Mouse (Mus musculus): ENCODE results near the gene Gm20388. TPM values are rescaled to one million over a fixed set of nuclear protein-coding genes. Genes with fewer than 3 reads are reported as not detected.

The Gm20388 gene
- polyA plus RNA-seq, 1 experiment from 2014 or later: 7.4 TPM

DNA sequence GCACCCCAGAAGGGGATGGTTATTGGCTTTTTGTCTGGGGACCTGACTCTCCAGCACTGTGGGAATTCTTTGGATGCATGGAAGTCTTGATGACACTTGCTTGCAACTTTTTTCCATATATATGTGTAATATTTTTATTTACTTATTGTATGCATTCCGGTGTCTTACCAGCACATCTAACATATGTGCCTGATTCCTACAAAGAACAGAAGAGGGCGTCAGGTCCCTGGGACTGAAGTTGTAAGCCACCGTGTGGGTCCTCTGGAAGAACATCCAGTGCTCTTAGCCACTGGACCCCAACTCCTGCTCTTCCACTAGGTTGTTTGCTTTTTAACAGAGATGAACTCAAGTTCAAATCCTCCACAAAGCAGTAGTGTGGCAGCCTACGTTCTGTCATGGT is 459.8 kb downstream of the Gm20388 start:
- Histone ChIP-seq H3K36me3 (no peaks in the 10 kb centered on the region), H3K4me1 (peaks cover 85% of the 10 kb centered on the region), H3K27ac (peak overlapping the region; percentile 82), H3K9me3 (replicated peaks) (no peaks in the 10 kb centered on the region), H3K4me2 (no peak overlapping the region), H3K9ac (no peak overlapping the region), H3K4me3 (replicated peaks) (no peak overlapping the region), H3K27me3 (no peaks in the 10 kb centered on the region)
- WGBS: 69% methylated on average over 4 of the region's 4 CpGs
- ATAC-seq (replicated peaks; ENCODE audit: low FRiP score): no peak

GRCm38 (mm10) chr8:120371146-120371545 is 460.5 kb downstream of the Gm20388 start:
- peaks cover 86% of the 10 kb centered on the region for H3K4me1 ChIP-seq
- H3K4me2 ChIP-seq: no peak overlapping the region
- no peak for ATAC-seq (replicated peaks; ENCODE audit: low FRiP score)
- H3K27me3 ChIP-seq: no peaks in the 10 kb centered on the region
- H3K36me3 ChIP-seq: no peaks in the 10 kb centered on the region
- no peak overlapping the region for H3K27ac ChIP-seq
- WGBS: 65% methylated on average over 5 of the region's 5 CpGs
- no peak overlapping the region for H3K4me3 ChIP-seq (replicated peaks)
- no peak overlapping the region for H3K9ac ChIP-seq
- no peaks in the 10 kb centered on the region for H3K9me3 ChIP-seq (replicated peaks)

GRCm38 (mm10) chr8:120371725-120372457 is 461.2 kb downstream of the Gm20388 start:
- Histone ChIP-seq H3K4me2 (no peak overlapping the region), H3K9ac (no peak overlapping the region), H3K9me3 (replicated peaks) (no peaks in the 10 kb centered on the region), H3K27ac (no peak overlapping the region), H3K27me3 (no peaks in the 10 kb centered on the region), H3K4me3 (replicated peaks) (no peak overlapping the region), H3K4me1 (peaks cover 89% of the 10 kb centered on the region), H3K36me3 (no peaks in the 10 kb centered on the region)
- ATAC-seq (replicated peaks; ENCODE audit: low FRiP score): peak; percentile 37; the same call in 1 of the 2 replicates
- WGBS: 75% methylated on average over 8 of the region's 8 CpGs

DNA sequence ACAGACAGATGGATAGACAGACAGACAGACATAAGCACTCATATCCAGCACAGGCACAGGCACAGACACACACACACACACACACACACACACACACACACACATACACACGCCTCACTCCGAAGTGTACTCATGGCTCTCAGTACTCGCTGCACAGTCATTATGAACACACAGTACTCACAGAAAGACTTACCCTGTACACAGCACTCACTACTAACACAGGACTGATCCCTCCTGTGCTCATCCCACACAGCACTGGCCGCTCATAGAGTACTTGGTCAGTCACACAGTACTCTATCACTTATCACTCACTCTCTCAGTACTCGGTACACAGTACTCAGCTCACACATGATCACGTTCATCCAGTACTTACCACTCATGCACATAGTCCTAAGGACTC is 462.0 kb downstream of the Gm20388 start:
- no peak overlapping the region for H3K9ac ChIP-seq
- no peaks in the 10 kb centered on the region for H3K36me3 ChIP-seq
- no peak for ATAC-seq (replicated peaks; ENCODE audit: low FRiP score)
- 92% methylated on average over 6 of the region's 6 CpGs for WGBS
- no peaks in the 10 kb centered on the region for H3K9me3 ChIP-seq (replicated peaks)
- no peak overlapping the region for H3K4me2 ChIP-seq
- H3K27me3 ChIP-seq: no peaks in the 10 kb centered on the region
- H3K27ac ChIP-seq: no peak overlapping the region
- peaks cover 90% of the 10 kb centered on the region for H3K4me1 ChIP-seq
- no peak overlapping the region for H3K4me3 ChIP-seq (replicated peaks)

DNA sequence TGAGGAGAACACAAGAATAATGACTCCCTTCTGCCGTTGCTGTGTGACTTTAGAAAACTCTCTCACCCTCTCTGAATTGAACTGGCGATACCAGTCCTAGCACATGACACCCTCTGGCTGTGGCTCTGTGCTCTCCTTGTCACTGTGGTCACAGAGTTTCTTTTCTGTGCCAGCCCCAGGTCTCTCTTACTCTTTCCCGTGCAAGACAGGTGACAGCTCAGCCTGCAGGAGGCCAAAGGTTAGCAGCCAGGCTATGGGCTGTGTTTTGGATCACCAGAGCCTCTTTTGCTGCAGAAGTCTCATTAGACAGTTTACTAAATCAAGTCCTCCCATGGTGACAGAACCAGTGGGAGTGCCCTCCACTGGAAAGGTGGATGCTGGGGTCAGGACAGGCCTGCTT is 463.0 kb downstream of the Gm20388 start:
- Histone ChIP-seq H3K4me1 (peaks cover 93% of the 10 kb centered on the region), H3K9ac (no peak overlapping the region), H3K27ac (peak overlapping the region; percentile 87), H3K4me2 (no peak overlapping the region), H3K4me3 (replicated peaks) (no peak overlapping the region), H3K9me3 (replicated peaks) (no peaks in the 10 kb centered on the region), H3K36me3 (no peaks in the 10 kb centered on the region), H3K27me3 (no peaks in the 10 kb centered on the region; the same call in 1 of the 2 replicates)
- no peak for ATAC-seq (replicated peaks; ENCODE audit: low FRiP score)
- WGBS: 44% methylated on average over 3 of the region's 3 CpGs

DNA sequence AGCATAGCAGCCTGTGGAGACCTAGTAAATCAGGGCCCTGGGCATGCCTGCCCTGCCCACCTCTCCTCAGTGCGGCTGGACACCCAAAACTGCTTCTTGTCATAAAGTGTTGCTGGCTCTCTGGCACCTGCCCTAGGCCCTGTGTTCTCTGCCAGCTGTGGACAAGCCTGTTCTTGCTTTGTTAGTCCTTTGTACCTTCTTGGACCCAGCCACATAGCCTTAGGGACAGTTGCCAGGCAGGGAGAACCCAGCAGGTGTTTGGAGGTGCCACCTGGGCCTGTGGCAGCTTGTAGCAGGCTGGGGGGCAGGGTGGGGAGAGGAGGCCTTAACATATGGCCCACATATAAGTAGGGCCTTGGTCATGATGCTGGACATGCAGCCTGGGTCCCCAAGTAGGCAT is 463.4 kb downstream of the Gm20388 start:
- peaks cover 93% of the 10 kb centered on the region for H3K4me1 ChIP-seq
- no peak overlapping the region for H3K4me3 ChIP-seq (replicated peaks)
- peak overlapping the region; percentile 26; the same call in 1 of the 2 replicates for H3K4me2 ChIP-seq
- no peak overlapping the region for H3K9ac ChIP-seq
- WGBS: 23% methylated on average over 1 of the region's 1 CpGs
- H3K9me3 ChIP-seq (replicated peaks): no peaks in the 10 kb centered on the region
- H3K27me3 ChIP-seq: no peaks in the 10 kb centered on the region; the same call in 1 of the 2 replicates
- no peaks in the 10 kb centered on the region for H3K36me3 ChIP-seq
- ATAC-seq (replicated peaks; ENCODE audit: low FRiP score): 0 out of 2 replicates have a peak, but pooled peaks have one; percentile 4
- peak overlapping the region; percentile 87 for H3K27ac ChIP-seq

DNA sequence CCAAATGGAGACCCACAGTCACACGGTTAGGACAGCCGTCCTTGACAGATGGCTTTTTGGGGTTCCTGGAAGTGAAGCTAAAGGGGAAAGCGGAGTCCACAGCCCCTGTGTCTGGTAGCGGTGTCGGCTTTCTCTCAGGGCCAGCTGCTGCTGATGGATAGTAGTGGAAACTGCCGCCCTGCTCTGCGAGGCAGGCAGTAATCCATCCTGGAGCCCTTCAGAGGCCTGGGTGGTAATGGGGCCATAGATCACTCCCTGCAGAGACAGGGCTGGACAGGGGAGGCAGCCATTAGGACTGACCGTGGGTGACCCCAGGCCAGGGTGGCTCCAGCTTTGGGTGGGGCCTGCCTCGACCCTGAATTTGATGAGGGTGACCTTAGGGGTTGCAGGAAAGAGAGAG is 463.9 kb downstream of the Gm20388 start:
- H3K4me3 ChIP-seq (replicated peaks): no peak overlapping the region
- no peak overlapping the region for H3K9ac ChIP-seq
- peak; percentile 74 for ATAC-seq (replicated peaks; ENCODE audit: low FRiP score)
- peaks cover 2% of the 10 kb centered on the region; the same call in 1 of the 2 replicates for H3K27me3 ChIP-seq
- H3K36me3 ChIP-seq: no peaks in the 10 kb centered on the region
- H3K4me2 ChIP-seq: peak overlapping the region; percentile 26; the same call in 1 of the 2 replicates
- H3K27ac ChIP-seq: peak overlapping the region; percentile 87
- H3K4me1 ChIP-seq: peaks cover 92% of the 10 kb centered on the region
- H3K9me3 ChIP-seq (replicated peaks): no peaks in the 10 kb centered on the region
- WGBS: 17% methylated on average over 9 of the region's 9 CpGs

GRCm38 (mm10) chr8:120375170-120375569 is 464.5 kb downstream of the Gm20388 start:
- Histone ChIP-seq H3K9me3 (replicated peaks) (no peaks in the 10 kb centered on the region), H3K4me3 (replicated peaks) (no peak overlapping the region), H3K27me3 (peaks cover 8% of the 10 kb centered on the region), H3K4me2 (peak overlapping the region; percentile 26; the same call in 1 of the 2 replicates), H3K4me1 (peaks cover 87% of the 10 kb centered on the region), H3K27ac (peak overlapping the region; percentile 87), H3K36me3 (no peaks in the 10 kb centered on the region), H3K9ac (no peak overlapping the region)
- ATAC-seq (replicated peaks; ENCODE audit: low FRiP score): peak; percentile 66
- WGBS: 37% methylated on average over 5 of the region's 5 CpGs

DNA sequence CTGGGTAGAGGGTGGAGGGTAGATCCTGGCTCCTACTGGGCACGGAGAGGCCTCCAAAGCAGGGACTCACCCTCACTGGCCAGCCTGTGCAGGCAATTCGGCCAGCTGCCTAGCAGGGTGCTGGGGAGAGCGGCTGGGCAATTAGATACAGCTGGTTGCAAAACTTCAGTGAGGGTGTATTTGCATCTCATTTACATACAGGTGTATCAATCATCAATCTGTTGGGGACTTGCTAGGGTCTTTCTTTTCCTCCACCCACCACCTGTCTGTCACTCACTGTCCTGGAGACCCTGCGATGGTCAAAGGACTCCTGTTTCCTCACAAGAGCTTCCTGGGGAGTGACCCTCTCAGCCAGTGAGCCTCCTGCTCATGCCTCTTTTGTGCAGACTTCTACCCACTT is 465.6 kb downstream of the Gm20388 start:
- H3K36me3 ChIP-seq: no peaks in the 10 kb centered on the region
- peak overlapping the region; percentile 65 for H3K27ac ChIP-seq
- 58% methylated on average over 4 of the region's 4 CpGs for WGBS
- H3K27me3 ChIP-seq: peaks cover 11% of the 10 kb centered on the region
- H3K9me3 ChIP-seq (replicated peaks): no peaks in the 10 kb centered on the region
- no peak overlapping the region for H3K9ac ChIP-seq
- H3K4me3 ChIP-seq (replicated peaks): no peak overlapping the region
- no peak overlapping the region for H3K4me2 ChIP-seq
- peaks cover 89% of the 10 kb centered on the region for H3K4me1 ChIP-seq
- ATAC-seq (replicated peaks; ENCODE audit: low FRiP score): no peak

DNA sequence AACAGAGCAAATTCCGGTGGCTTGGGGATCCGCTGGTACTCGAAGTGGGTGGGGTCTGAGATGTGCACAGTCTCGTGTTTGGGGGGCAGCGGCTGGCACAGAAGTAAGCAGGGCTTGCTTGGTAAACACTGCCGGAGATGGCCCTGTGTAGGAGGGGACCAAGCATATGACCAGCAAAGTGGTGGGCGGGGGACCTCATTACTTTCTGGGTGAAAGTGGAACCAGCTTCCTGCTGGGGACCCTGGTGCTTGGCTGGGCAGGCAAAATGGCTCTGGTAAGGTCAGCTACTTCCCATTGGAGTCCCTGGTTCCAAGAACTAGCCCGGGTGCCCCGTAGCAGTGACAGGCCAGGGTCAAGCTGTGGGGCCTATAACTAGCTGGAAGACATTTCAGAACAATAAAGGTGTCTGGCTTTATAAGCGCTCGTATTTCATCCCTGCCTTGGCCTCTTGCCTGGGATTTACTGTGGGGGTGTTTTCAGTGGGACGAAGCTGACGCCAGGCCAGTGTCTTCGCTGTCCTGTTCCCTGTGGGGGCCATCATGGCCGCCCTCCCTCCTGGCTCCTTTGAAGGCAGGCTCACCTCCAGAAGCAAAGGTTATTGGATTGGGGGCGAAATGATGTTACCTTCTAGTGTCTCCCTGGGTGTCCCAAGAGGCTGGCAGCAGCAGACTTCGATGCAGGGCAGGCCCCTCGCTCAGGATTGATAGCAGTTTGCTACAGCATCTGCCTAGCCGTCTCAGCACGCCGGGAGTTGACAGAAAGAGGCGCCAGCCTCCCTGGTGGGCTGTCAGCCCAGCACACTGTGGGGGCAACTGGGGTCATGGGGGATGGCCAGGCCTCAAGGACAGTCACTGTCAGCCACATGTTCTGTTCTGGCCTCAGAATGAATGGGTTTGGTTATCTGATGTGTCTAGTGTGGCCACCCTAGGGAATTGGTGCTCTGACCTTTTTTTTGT is 466.5 kb downstream of the Gm20388 start:
- H3K27me3 ChIP-seq: peaks cover 11% of the 10 kb centered on the region
- H3K9me3 ChIP-seq (replicated peaks): no peaks in the 10 kb centered on the region
- no peaks in the 10 kb centered on the region for H3K36me3 ChIP-seq
- no peak overlapping the region for H3K4me3 ChIP-seq (replicated peaks)
- H3K4me1 ChIP-seq: peaks cover 87% of the 10 kb centered on the region
- ATAC-seq (replicated peaks; ENCODE audit: low FRiP score): 0 out of 2 replicates have a peak, but pooled peaks have one; percentile 16
- no peak overlapping the region for H3K9ac ChIP-seq
- H3K27ac ChIP-seq: peak overlapping the region; percentile 65
- H3K4me2 ChIP-seq: peak overlapping the region; percentile 27
- 19% methylated on average over 22 of the region's 22 CpGs for WGBS

GRCm38 (mm10) chr8:120377803-120378189 is 467.2 kb downstream of the Gm20388 start:
- no peak for ATAC-seq (replicated peaks; ENCODE audit: low FRiP score)
- Histone ChIP-seq H3K9me3 (replicated peaks) (no peaks in the 10 kb centered on the region), H3K4me3 (replicated peaks) (no peak overlapping the region), H3K4me2 (peak overlapping the region; percentile 27; the same call in 1 of the 2 replicates), H3K27ac (peak overlapping the region; percentile 65), H3K9ac (no peak overlapping the region), H3K27me3 (peaks cover 12% of the 10 kb centered on the region), H3K4me1 (peaks cover 88% of the 10 kb centered on the region), H3K36me3 (no peaks in the 10 kb centered on the region)
- WGBS: 53% methylated on average over 7 of the region's 7 CpGs

DNA sequence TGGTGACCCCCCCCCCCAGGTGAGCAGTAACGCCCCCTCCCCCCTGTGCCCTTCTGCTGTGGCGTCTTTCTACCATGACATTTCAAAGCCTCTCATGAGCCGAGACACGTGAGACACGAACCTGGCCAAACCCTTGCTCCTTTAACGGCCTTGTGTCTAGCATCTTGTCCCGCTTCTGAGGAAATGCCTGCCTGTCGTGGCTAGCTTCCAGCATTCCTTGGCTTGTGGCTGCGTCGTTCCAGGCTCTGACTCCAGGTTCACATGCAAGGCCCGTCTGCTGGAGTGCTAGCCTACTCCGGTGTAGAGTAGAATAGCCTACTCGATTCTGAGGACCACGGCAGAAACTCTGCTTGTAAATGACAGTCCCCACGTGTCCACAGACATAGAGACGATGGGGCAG is 467.7 kb downstream of the Gm20388 start:
- 40% methylated on average over 16 of the region's 16 CpGs for WGBS
- H3K4me2 ChIP-seq: no peak overlapping the region
- H3K4me1 ChIP-seq: peaks cover 88% of the 10 kb centered on the region
- H3K9ac ChIP-seq: no peak overlapping the region
- peaks cover 16% of the 10 kb centered on the region for H3K27me3 ChIP-seq
- no peaks in the 10 kb centered on the region for H3K9me3 ChIP-seq (replicated peaks)
- H3K36me3 ChIP-seq: no peaks in the 10 kb centered on the region
- H3K27ac ChIP-seq: peak overlapping the region; percentile 20; the same call in 1 of the 2 replicates
- H3K4me3 ChIP-seq (replicated peaks): no peak overlapping the region
- no peak for ATAC-seq (replicated peaks; ENCODE audit: low FRiP score)
